Mouse (Mus musculus): ENCODE results near the gene Lasp1.

DNA sequence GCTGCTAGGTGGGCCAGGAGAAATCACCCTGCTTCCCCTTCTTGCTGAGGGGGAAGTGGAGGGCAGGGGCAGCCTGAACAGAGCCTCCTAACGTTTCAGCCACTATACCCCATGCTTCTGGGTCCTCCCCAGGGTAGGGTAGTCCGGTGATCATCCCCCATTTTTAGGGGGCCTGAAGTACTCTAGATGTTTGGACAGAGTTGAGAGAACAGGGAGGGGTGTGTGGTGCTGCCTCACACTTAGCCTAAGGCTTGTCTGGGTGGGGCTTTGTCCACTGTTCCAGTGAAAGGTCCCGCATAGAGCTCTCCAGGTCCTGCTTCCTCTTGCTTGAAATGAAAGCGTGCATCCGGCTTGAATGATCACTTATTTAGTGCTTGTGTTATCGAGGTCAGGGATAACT is 31.7 kb downstream of the Lasp1 start:
- no peak for TF ChIP-seq CTCF (IDR thresholded peaks at IDR 0.05; ENCODE audit: low read depth, low read length)
- TF ChIP-seq POLR2A (IDR thresholded peaks at IDR 0.05; ENCODE audit: borderline replicate concordance, low read depth, low read length): 0 out of 2 replicates have a peak, but pooled peaks have one; percentile 18

Data from bone marrow macrophage, adult 2 months (primary cell).